Mouse (Mus musculus) cortical plate, adult 2 months (tissue): ENCODE data around the gene Cpne5.

Experiments
- CTCF ChIP-seq: fragments of 200-500 bp; IDR thresholded peaks from 2 replicates; pipeline ENCODE4 v1.5.1; 2011; ENCODE audit warnings: mild to moderate bottlenecking, control low read depth, low read length; ENCODE audit not compliant: insufficient read depth; ENCODE audit errors: extremely low read depth
- POLR2A ChIP-seq: fragments of 200-500 bp; IDR thresholded peaks from 2 replicates; pipeline ENCODE4 v1.6.1; 2011; ENCODE audit warnings: mild to moderate bottlenecking, low read length, control low read depth; ENCODE audit not compliant: insufficient read depth; ENCODE audit errors: extremely low read depth

- TF ChIP-seq CTCF (no peak), POLR2A (no peak)
Measured at GRCm38 (mm10) chr17:29162334-29162733, 75.6 kb downstream of the Cpne5 start.
